Mouse (Mus musculus) C2C12 (cell line): ENCODE results near the gene Ptgfrn.

Source experiments
- CTCF ChIP-seq: IDR thresholded peaks from one replicate; pipeline ENCODE4 v1.5.1; 2011; ENCODE audit not compliant: control insufficient read depth, insufficient read depth, insufficient read length
- MAX ChIP-seq: IDR thresholded peaks from one replicate; pipeline ENCODE4 v1.6.1; 2011; ENCODE audit warnings: mild to moderate bottlenecking, control low read depth
- USF1 ChIP-seq: IDR thresholded peaks from one replicate; pipeline ENCODE4 v1.6.1; 2011; ENCODE audit warnings: low read depth, mild to moderate bottlenecking, control low read depth, moderate library complexity

DNA sequence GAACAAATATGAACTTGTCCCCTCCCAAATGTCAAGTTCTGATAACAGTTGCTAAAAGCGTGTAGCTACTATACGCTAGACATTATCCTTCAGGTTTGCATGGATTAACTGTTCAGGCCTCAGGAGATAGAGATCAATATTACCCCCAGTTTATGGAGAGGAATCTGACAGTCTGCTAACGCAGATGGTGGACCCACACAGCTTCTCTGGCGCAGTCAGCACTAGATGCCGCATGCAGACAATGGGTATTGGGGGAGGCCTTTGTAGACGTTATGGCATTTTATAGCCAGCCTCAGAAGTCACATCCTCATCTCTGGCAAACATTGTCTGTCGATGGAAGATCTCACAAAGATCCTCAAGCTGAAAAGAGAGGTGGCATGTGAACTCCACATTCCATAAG, 29.9 kb upstream of the Ptgfrn start:
- TF ChIP-seq USF1 (no peak), CTCF (no peak), MAX (no peak)
